Mouse (Mus musculus): ENCODE results near the gene Megf6. TPM values are rescaled to one million over a fixed set of nuclear protein-coding genes. Genes with fewer than 3 reads are reported as not detected.
A peak's percentile ranks its signal among the peaks of the same experiment; 100 is the strongest.

Gene Megf6
- polyA plus RNA-seq, 1 experiment from 2014 or later, result 7.4 TPM

GRCm38 (mm10) chr4:154188948-154189347 lies 18.4 kb downstream of the Megf6 start:
- Histone ChIP-seq H3K36me3 (no peaks in the 10 kb centered on the region), H3K4me1 (replicated peaks) (no peaks in the 10 kb centered on the region), H3K27ac (replicated peaks) (no peak overlapping the region), H3K27me3 (no peaks in the 10 kb centered on the region), H3K4me2 (no peak overlapping the region), H3K4me3 (no peak overlapping the region), H3K9ac (no peak overlapping the region), H3K9me3 (no peaks in the 10 kb centered on the region)
- no peak for ATAC-seq (ENCODE audit: low read depth)
- 81% methylated on average over 8 of the region's 8 CpGs for WGBS

GRCm38 (mm10) chr4:154197961-154198360 lies 27.4 kb downstream of the Megf6 start:
- no peak for ATAC-seq (ENCODE audit: low read depth)
- no peak overlapping the region for H3K9ac ChIP-seq
- no peak overlapping the region for H3K4me3 ChIP-seq
- H3K4me2 ChIP-seq, result no peak overlapping the region
- WGBS, result 64% methylated on average over 6 of the region's 6 CpGs
- no peaks in the 10 kb centered on the region for H3K36me3 ChIP-seq
- H3K27ac ChIP-seq (replicated peaks), result peak overlapping the region; percentile 14; the same call in 1 of the 2 replicates
- no peaks in the 10 kb centered on the region for H3K9me3 ChIP-seq
- peaks cover 28% of the 10 kb centered on the region for H3K4me1 ChIP-seq (replicated peaks)
- no peaks in the 10 kb centered on the region for H3K27me3 ChIP-seq

- Histone ChIP-seq H3K4me1 (replicated peaks) (peaks cover 28% of the 10 kb centered on the region), H3K36me3 (no peaks in the 10 kb centered on the region), H3K27me3 (no peaks in the 10 kb centered on the region), H3K27ac (replicated peaks) (peak overlapping the region; percentile 35), H3K9ac (0 out of 2 replicates have a peak overlapping the region, but pooled peaks have one; percentile 6), H3K4me2 (no peak overlapping the region), H3K4me3 (no peak overlapping the region), H3K9me3 (no peaks in the 10 kb centered on the region)
- WGBS, result 20% methylated on average over 7 of the region's 7 CpGs
- ATAC-seq (ENCODE audit: low read depth), result peak; percentile 69; the same call in 1 of the 2 replicates
These were observed 27.9 kb downstream of the Megf6 start for GRCm38 (mm10) chr4:154198377-154198961.

GRCm38 (mm10) chr4:154201511-154201910 lies 31.0 kb downstream of the Megf6 start:
- 28% methylated on average over 5 of the region's 5 CpGs for WGBS
- no peak overlapping the region for H3K9ac ChIP-seq

GRCm38 (mm10) chr4:154204532-154204931 lies 34.0 kb downstream of the Megf6 start:
- Histone ChIP-seq H3K9ac (no peak overlapping the region), H3K27me3 (no peaks in the 10 kb centered on the region), H3K4me1 (replicated peaks) (peaks cover 9% of the 10 kb centered on the region), H3K27ac (replicated peaks) (no peak overlapping the region), H3K9me3 (no peaks in the 10 kb centered on the region), H3K4me2 (no peak overlapping the region), H3K36me3 (no peaks in the 10 kb centered on the region), H3K4me3 (no peak overlapping the region)
- no peak for ATAC-seq (ENCODE audit: low read depth)
- 72% methylated on average over 7 of the region's 7 CpGs for WGBS

More at GRCm38 (mm10) chr4:154201511-154201910, 31.0 kb downstream of the Megf6 start:
- ATAC-seq (ENCODE audit: low read depth), result no peak
- Histone ChIP-seq H3K4me3 (no peak overlapping the region), H3K4me1 (replicated peaks) (peaks cover 28% of the 10 kb centered on the region), H3K27ac (replicated peaks) (no peak overlapping the region), H3K4me2 (no peak overlapping the region), H3K36me3 (no peaks in the 10 kb centered on the region), H3K27me3 (no peaks in the 10 kb centered on the region), H3K9me3 (no peaks in the 10 kb centered on the region)

GRCm38 (mm10) chr4:154205392-154205791 lies 34.9 kb downstream of the Megf6 start:
- no peak overlapping the region for H3K4me2 ChIP-seq
- H3K9ac ChIP-seq, result peak overlapping the region; percentile 38
- H3K27me3 ChIP-seq, result no peaks in the 10 kb centered on the region
- no peak overlapping the region for H3K4me3 ChIP-seq
- no peaks in the 10 kb centered on the region for H3K36me3 ChIP-seq
- WGBS, result 76% methylated on average over 5 of the region's 5 CpGs
- peaks cover 13% of the 10 kb centered on the region for H3K4me1 ChIP-seq (replicated peaks)
- no peak overlapping the region for H3K27ac ChIP-seq (replicated peaks)
- no peak for ATAC-seq (ENCODE audit: low read depth)
- no peaks in the 10 kb centered on the region for H3K9me3 ChIP-seq

GRCm38 (mm10) chr4:154207261-154207660 lies 36.7 kb downstream of the Megf6 start:
- Histone ChIP-seq H3K9me3 (no peaks in the 10 kb centered on the region), H3K27me3 (no peaks in the 10 kb centered on the region), H3K4me1 (replicated peaks) (peaks cover 6% of the 10 kb centered on the region; the same call in 1 of the 2 replicates), H3K4me3 (no peak overlapping the region), H3K4me2 (no peak overlapping the region), H3K9ac (no peak overlapping the region), H3K27ac (replicated peaks) (no peak overlapping the region), H3K36me3 (no peaks in the 10 kb centered on the region)
- 0 out of 2 replicates have a peak, but pooled peaks have one; percentile 43 for ATAC-seq (ENCODE audit: low read depth)
- 10% methylated on average over 5 of the region's 5 CpGs for WGBS

- Histone ChIP-seq H3K36me3 (no peaks in the 10 kb centered on the region), H3K4me2 (no peak overlapping the region), H3K4me1 (replicated peaks) (peaks cover 10% of the 10 kb centered on the region; the same call in 1 of the 2 replicates), H3K9me3 (no peaks in the 10 kb centered on the region), H3K9ac (no peak overlapping the region), H3K27ac (replicated peaks) (no peak overlapping the region), H3K27me3 (no peaks in the 10 kb centered on the region), H3K4me3 (no peak overlapping the region)
- no peak for ATAC-seq (ENCODE audit: low read depth)
- WGBS, result 69% methylated on average over 6 of the region's 6 CpGs
These were observed 38.5 kb downstream of the Megf6 start for GRCm38 (mm10) chr4:154209054-154209453.

- 19% methylated on average over 3 of the region's 3 CpGs for WGBS
These were observed 39.3 kb downstream of the Megf6 start for GRCm38 (mm10) chr4:154209825-154210224.

GRCm38 (mm10) chr4:154211459-154211858 lies 40.9 kb downstream of the Megf6 start:
- no peak for ATAC-seq (ENCODE audit: low read depth)
- no peak overlapping the region for H3K27ac ChIP-seq (replicated peaks)
- H3K4me1 ChIP-seq (replicated peaks), result 0 out of 2 replicates have a peak, but pooled peaks cover 10% of the 10 kb centered on the region
- H3K9ac ChIP-seq, result no peak overlapping the region
- no peak overlapping the region for H3K4me2 ChIP-seq
- H3K9me3 ChIP-seq, result no peaks in the 10 kb centered on the region
- H3K36me3 ChIP-seq, result no peaks in the 10 kb centered on the region
- no peak overlapping the region for H3K4me3 ChIP-seq
- WGBS, result 84% methylated on average over 13 of the region's 13 CpGs
- no peaks in the 10 kb centered on the region for H3K27me3 ChIP-seq

More at GRCm38 (mm10) chr4:154209825-154210224, 39.3 kb downstream of the Megf6 start:
- H3K27me3 ChIP-seq, result no peaks in the 10 kb centered on the region
- no peak overlapping the region for H3K9ac ChIP-seq
- H3K4me1 ChIP-seq (replicated peaks), result peaks cover 10% of the 10 kb centered on the region; the same call in 1 of the 2 replicates
- H3K36me3 ChIP-seq, result no peaks in the 10 kb centered on the region
- no peak for ATAC-seq (ENCODE audit: low read depth)
- no peak overlapping the region for H3K4me2 ChIP-seq
- H3K27ac ChIP-seq (replicated peaks), result no peak overlapping the region
- no peaks in the 10 kb centered on the region for H3K9me3 ChIP-seq
- H3K4me3 ChIP-seq, result no peak overlapping the region

- no peak overlapping the region for H3K4me3 ChIP-seq
- no peak overlapping the region for H3K27ac ChIP-seq (replicated peaks)
- no peak for ATAC-seq (ENCODE audit: low read depth)
- no peaks in the 10 kb centered on the region for H3K27me3 ChIP-seq
- 0 out of 2 replicates have a peak, but pooled peaks cover 10% of the 10 kb centered on the region for H3K4me1 ChIP-seq (replicated peaks)
- H3K36me3 ChIP-seq, result no peaks in the 10 kb centered on the region
- H3K9ac ChIP-seq, result no peak overlapping the region
- H3K4me2 ChIP-seq, result no peak overlapping the region
- WGBS, result 75% methylated on average over 7 of the region's 7 CpGs
- no peaks in the 10 kb centered on the region for H3K9me3 ChIP-seq
These were observed 43.1 kb downstream of the Megf6 start for GRCm38 (mm10) chr4:154213586-154213985.

- Histone ChIP-seq H3K27ac (replicated peaks) (no peak overlapping the region), H3K27me3 (no peaks in the 10 kb centered on the region), H3K36me3 (no peaks in the 10 kb centered on the region), H3K4me2 (no peak overlapping the region), H3K9me3 (no peaks in the 10 kb centered on the region), H3K9ac (no peak overlapping the region), H3K4me1 (replicated peaks) (0 out of 2 replicates have a peak, but pooled peaks cover 10% of the 10 kb centered on the region), H3K4me3 (no peak overlapping the region)
- 10% methylated on average over 5 of the region's 5 CpGs for WGBS
- no peak for ATAC-seq (ENCODE audit: low read depth)
These were observed 43.5 kb downstream of the Megf6 start for GRCm38 (mm10) chr4:154214075-154214474.

Measured in neural tube, embryonic 13.5 days (tissue).